Mouse (Mus musculus): Measurements from ENCODE around the gene Shd. TPM values are rescaled to one million over a fixed set of nuclear protein-coding genes. Genes with fewer than 3 reads are reported as not detected.

The Shd gene
- polyA plus RNA-seq, 1 experiment from 2014 or later: 35.2 TPM

DNA sequence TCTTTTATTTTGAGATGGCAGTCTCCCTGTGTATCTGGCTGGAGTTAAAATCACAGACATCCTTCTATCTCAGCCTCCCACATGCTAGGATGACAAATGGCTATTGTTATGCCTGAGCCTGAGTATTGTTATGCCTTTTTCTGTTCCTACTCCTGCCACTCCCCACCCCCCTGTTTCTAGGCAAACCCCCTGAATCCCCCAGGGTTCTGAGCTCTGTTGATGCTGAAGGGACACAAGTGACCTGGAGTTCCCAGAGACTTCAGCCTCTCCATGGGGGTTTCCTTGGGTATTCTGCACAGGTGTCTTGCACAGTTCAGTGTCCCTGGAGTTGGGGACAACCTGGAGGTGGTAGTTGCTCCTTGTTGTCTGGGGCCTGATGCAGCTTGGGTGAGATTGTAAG is 18.2 kb upstream of the Shd start:
- H3K4me2 ChIP-seq: no peak overlapping the region
- H3K27ac ChIP-seq: no peak overlapping the region
- peaks cover 10% of the 10 kb centered on the region for H3K4me1 ChIP-seq
- no peaks in the 10 kb centered on the region for H3K9me3 ChIP-seq
- H3K9ac ChIP-seq: no peak overlapping the region
- H3K4me3 ChIP-seq: no peak overlapping the region
- H3K27me3 ChIP-seq: peaks cover 26% of the 10 kb centered on the region
- no peaks in the 10 kb centered on the region for H3K36me3 ChIP-seq
- ATAC-seq (ENCODE audit: insufficient number of reproducible peaks, insufficient read depth, low FRiP score, low TSS enrichment, low read depth): no peak

- H3K4me1 ChIP-seq: peaks cover 15% of the 10 kb centered on the region
- no peaks in the 10 kb centered on the region for H3K9me3 ChIP-seq
- H3K27me3 ChIP-seq: peaks cover 26% of the 10 kb centered on the region
- H3K36me3 ChIP-seq: no peaks in the 10 kb centered on the region
- H3K27ac ChIP-seq: no peak within 1 kb of the TSS
- 68% methylated on average over 6 of the region's 6 CpGs for WGBS
- no peak within 1 kb of the TSS for H3K4me3 ChIP-seq
- H3K9ac ChIP-seq: no peak within 1 kb of the TSS
- H3K4me2 ChIP-seq: no peak within 1 kb of the TSS
- ATAC-seq (ENCODE audit: insufficient number of reproducible peaks, insufficient read depth, low FRiP score, low TSS enrichment, low read depth): no peak
These were observed 17.7 kb upstream of the Shd start, which contains the start of gene Ebi3 for GRCm38 (mm10) chr17:55952447-55953027. TSS of gene Ebi3 (plus strand) at chr17:55952640.

DNA sequence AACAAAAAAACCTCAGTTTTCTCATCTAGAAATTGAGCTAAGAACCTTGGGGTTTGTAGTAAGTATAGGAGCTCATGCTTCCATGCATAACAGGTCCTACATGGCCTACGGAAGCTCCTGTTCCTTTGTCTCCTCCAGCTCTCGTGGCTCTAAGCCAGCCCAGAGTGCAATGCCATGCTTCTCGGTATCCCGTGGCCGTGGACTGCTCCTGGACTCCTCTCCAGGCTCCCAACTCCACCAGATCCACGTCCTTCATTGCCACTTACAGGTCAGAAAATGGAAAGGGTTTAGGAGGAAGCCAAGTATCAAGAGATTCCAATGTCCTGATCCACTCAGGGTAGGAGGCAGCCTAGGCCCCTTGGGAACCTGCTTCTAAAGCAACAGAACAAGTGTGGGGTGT is 16.5 kb upstream of the Shd start:
- Histone ChIP-seq H3K4me2 (no peak overlapping the region), H3K4me1 (peaks cover 23% of the 10 kb centered on the region), H3K9ac (no peak overlapping the region), H3K27me3 (peaks cover 26% of the 10 kb centered on the region), H3K36me3 (no peaks in the 10 kb centered on the region), H3K27ac (no peak overlapping the region), H3K9me3 (no peaks in the 10 kb centered on the region), H3K4me3 (no peak overlapping the region)
- no peak for ATAC-seq (ENCODE audit: insufficient number of reproducible peaks, insufficient read depth, low FRiP score, low TSS enrichment, low read depth)
- 75% methylated on average over 6 of the region's 6 CpGs for WGBS

- no peak overlapping the region for H3K9ac ChIP-seq
These were observed 16.0 kb upstream of the Shd start for GRCm38 (mm10) chr17:55954229-55954628.

GRCm38 (mm10) chr17:55956129-55956528 is 14.1 kb upstream of the Shd start:
- peaks cover 22% of the 10 kb centered on the region for H3K27me3 ChIP-seq
- WGBS: under 1% methylated on average over 26 of the region's 26 CpGs
- H3K36me3 ChIP-seq: peaks cover 4% of the 10 kb centered on the region; the same call in 1 of the 2 replicates
- H3K27ac ChIP-seq: no peak overlapping the region
- H3K9ac ChIP-seq: peak overlapping the region; percentile 66
- peak overlapping the region; percentile 49 for H3K4me3 ChIP-seq
- no peak for ATAC-seq (ENCODE audit: insufficient number of reproducible peaks, insufficient read depth, low FRiP score, low TSS enrichment, low read depth)
- H3K9me3 ChIP-seq: no peaks in the 10 kb centered on the region
- H3K4me1 ChIP-seq: peaks cover 30% of the 10 kb centered on the region
- peak overlapping the region; percentile 82 for H3K4me2 ChIP-seq

More at GRCm38 (mm10) chr17:55954229-55954628, 16.0 kb upstream of the Shd start:
- no peaks in the 10 kb centered on the region for H3K36me3 ChIP-seq
- peaks cover 26% of the 10 kb centered on the region for H3K27me3 ChIP-seq
- peaks cover 23% of the 10 kb centered on the region for H3K4me1 ChIP-seq
- 37% methylated on average over 16 of the region's 16 CpGs for WGBS
- no peak overlapping the region for H3K4me3 ChIP-seq
- H3K9me3 ChIP-seq: no peaks in the 10 kb centered on the region
- no peak overlapping the region for H3K4me2 ChIP-seq
- no peak for ATAC-seq (ENCODE audit: insufficient number of reproducible peaks, insufficient read depth, low FRiP score, low TSS enrichment, low read depth)
- H3K27ac ChIP-seq: no peak overlapping the region

DNA sequence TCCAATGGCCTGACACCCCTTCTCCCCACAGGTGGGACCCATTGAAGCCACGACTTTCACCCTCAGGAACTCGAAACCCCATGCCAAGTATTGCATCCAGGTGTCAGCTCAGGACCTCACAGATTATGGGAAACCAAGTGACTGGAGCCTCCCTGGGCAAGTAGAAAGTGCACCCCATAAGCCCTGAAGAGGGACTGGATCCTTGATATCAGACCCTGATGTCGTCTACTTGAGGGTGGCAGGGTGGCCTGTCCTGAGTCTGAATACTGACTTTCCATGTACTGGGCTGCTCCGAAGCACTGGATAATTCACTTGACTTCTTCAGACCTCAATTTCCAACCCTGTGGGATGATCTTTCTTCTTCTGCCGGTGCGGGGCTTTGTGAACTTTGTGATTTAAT is 13.7 kb upstream of the Shd start:
- 42% methylated on average over 6 of the region's 6 CpGs for WGBS
- no peak for ATAC-seq (ENCODE audit: insufficient number of reproducible peaks, insufficient read depth, low FRiP score, low TSS enrichment, low read depth)
- Histone ChIP-seq H3K9ac (peak overlapping the region; percentile 66), H3K9me3 (no peaks in the 10 kb centered on the region), H3K4me3 (peak overlapping the region; percentile 49), H3K4me1 (peaks cover 30% of the 10 kb centered on the region), H3K27ac (no peak overlapping the region), H3K27me3 (peaks cover 22% of the 10 kb centered on the region), H3K4me2 (peak overlapping the region; percentile 82), H3K36me3 (peaks cover 9% of the 10 kb centered on the region)

- peaks cover 22% of the 10 kb centered on the region for H3K27me3 ChIP-seq
- peaks cover 15% of the 10 kb centered on the region for H3K36me3 ChIP-seq
- 13% methylated on average over 9 of the region's 9 CpGs for WGBS
- peaks cover 30% of the 10 kb centered on the region for H3K4me1 ChIP-seq
- H3K4me2 ChIP-seq: 0 out of 2 replicates have a peak overlapping the region, but pooled peaks have one; percentile 82
- no peak for ATAC-seq (ENCODE audit: insufficient number of reproducible peaks, insufficient read depth, low FRiP score, low TSS enrichment, low read depth)
- no peaks in the 10 kb centered on the region for H3K9me3 ChIP-seq
- no peak overlapping the region for H3K27ac ChIP-seq
- H3K4me3 ChIP-seq: no peak overlapping the region
- H3K9ac ChIP-seq: no peak overlapping the region
These were observed 13.1 kb upstream of the Shd start for GRCm38 (mm10) chr17:55957168-55957567.

GRCm38 (mm10) chr17:55957726-55958583 is 12.3 kb upstream of the Shd start:
- H3K4me1 ChIP-seq: peaks cover 32% of the 10 kb centered on the region
- ATAC-seq (ENCODE audit: insufficient number of reproducible peaks, insufficient read depth, low FRiP score, low TSS enrichment, low read depth): no peak

DNA sequence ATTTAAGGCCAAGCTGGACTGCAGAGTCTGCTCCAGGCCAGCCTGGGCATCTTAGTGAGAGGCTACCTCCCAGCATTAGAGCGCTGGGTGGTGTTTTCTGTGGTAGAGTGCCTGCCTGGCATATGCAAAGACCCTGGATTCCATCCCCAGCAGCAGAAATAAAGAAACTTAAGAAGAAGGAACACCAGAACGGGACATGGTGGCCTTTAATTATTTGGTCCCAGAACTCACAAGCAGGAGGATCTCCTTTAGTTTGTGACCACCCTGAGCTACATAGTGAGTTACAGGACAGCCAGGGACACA is 11.7 kb upstream of the Shd start:
- Histone ChIP-seq H3K36me3 (peaks cover 21% of the 10 kb centered on the region), H3K27me3 (peaks cover 22% of the 10 kb centered on the region), H3K9ac (peak overlapping the region; percentile 71), H3K4me3 (peak overlapping the region; percentile 53), H3K9me3 (no peaks in the 10 kb centered on the region), H3K4me2 (peak overlapping the region; percentile 77), H3K27ac (peak overlapping the region; percentile 97), H3K4me1 (peaks cover 36% of the 10 kb centered on the region)
- WGBS: 31% methylated on average over 2 of the region's 2 CpGs
- no peak for ATAC-seq (ENCODE audit: insufficient number of reproducible peaks, insufficient read depth, low FRiP score, low TSS enrichment, low read depth)

More at GRCm38 (mm10) chr17:55957726-55958583, 12.3 kb upstream of the Shd start:
- Histone ChIP-seq H3K36me3 (peaks cover 19% of the 10 kb centered on the region), H3K4me3 (peak overlapping the region; percentile 53), H3K9ac (peak overlapping the region; percentile 71), H3K27ac (peak overlapping the region; percentile 97), H3K27me3 (peaks cover 22% of the 10 kb centered on the region), H3K4me2 (peak overlapping the region; percentile 77), H3K9me3 (no peaks in the 10 kb centered on the region)
- WGBS: 78% methylated on average over 13 of the region's 13 CpGs

DNA sequence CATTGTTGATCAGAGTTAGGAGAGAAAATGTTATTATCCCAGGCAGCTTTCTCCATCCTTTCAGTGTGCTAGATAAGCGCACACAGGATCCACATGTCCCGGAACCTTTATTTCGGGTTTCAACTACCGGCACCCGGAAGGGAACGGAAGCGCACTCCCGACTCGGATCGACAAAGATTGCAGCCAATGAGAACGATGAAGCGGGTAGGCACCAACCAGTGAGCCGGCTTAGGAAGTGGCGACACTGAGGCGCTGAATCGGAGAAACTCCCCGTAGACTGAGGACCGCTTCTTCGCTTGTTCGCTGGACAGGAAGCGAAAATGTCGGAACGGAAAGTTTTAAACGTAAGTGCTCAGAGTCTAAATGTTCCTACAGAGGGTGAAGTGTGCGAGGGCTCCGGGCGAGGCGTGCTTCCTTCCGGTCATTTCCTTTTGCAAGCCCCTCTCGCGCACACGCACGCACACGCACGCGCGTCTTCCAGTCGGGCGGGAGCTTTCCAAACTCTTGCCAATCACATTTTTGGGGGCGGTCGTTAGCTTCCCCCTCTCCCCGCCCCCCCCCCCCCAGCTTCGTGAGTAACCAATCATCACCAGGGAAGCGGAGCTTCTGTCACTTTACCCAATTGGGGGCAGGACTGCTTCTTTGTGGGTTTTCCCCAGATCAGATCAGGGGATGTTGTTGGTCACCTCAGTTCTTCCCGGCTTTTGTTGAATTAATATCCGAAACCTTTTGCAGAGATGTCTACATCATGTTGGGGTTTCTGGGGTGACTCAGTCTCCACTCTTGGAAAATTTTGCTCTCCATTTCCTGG is 11.1 kb upstream of the Shd start, which contains the start of gene Yju2:
TSS of gene Yju2 (plus strand) at position 182 of the 811 bp plus-strand sequence.
- peaks cover 17% of the 10 kb centered on the region for H3K27me3 ChIP-seq
- H3K4me2 ChIP-seq: peak within 1 kb of the TSS; percentile 77
- H3K36me3 ChIP-seq: peaks cover 27% of the 10 kb centered on the region
- peaks cover 36% of the 10 kb centered on the region for H3K4me1 ChIP-seq
- H3K9me3 ChIP-seq: no peaks in the 10 kb centered on the region
- peak within 1 kb of the TSS; percentile 97 for H3K27ac ChIP-seq
- peak within 1 kb of the TSS; percentile 53 for H3K4me3 ChIP-seq
- WGBS: under 1% methylated on average over 46 of the region's 46 CpGs
- ATAC-seq (ENCODE audit: insufficient number of reproducible peaks, insufficient read depth, low FRiP score, low TSS enrichment, low read depth): peak; percentile 91
- peak within 1 kb of the TSS; percentile 71 for H3K9ac ChIP-seq

- peaks cover 36% of the 10 kb centered on the region for H3K4me1 ChIP-seq
- 70% methylated on average over 10 of the region's 10 CpGs for WGBS
- peak overlapping the region; percentile 64 for H3K9ac ChIP-seq
- peaks cover 37% of the 10 kb centered on the region for H3K36me3 ChIP-seq
- H3K27me3 ChIP-seq: peaks cover 6% of the 10 kb centered on the region; the same call in 1 of the 2 replicates
- H3K4me3 ChIP-seq: peak overlapping the region; percentile 53
- peak overlapping the region; percentile 97 for H3K27ac ChIP-seq
- H3K9me3 ChIP-seq: no peaks in the 10 kb centered on the region
- ATAC-seq (ENCODE audit: insufficient number of reproducible peaks, insufficient read depth, low FRiP score, low TSS enrichment, low read depth): no peak
- H3K4me2 ChIP-seq: peak overlapping the region; percentile 63
These were observed 10.1 kb upstream of the Shd start for GRCm38 (mm10) chr17:55959946-55960740.

Data from embryonic facial prominence, embryonic 13.5 days (tissue).